Mouse (Mus musculus) myocyte (in vitro differentiated cells): ENCODE measurements around the gene Tceal9. TPM values are rescaled to one million over a fixed set of nuclear protein-coding genes. Genes with fewer than 3 reads are reported as not detected.

Experiments
- H3K27me3 ChIP-seq: one replicate; pipeline ENCODE4 v1.6.1; 2011; ENCODE audit not compliant: control insufficient read depth, insufficient read depth, insufficient read length
- H3K36me3 ChIP-seq: one replicate; pipeline ENCODE4 v1.6.1; 2011; ENCODE audit not compliant: control insufficient read depth, insufficient read depth
- H3K4me2 ChIP-seq: one replicate; pipeline ENCODE4 v1.6.1; 2011; ENCODE audit warnings: low read depth, control low read depth
- H3K4me3 ChIP-seq: one replicate; pipeline ENCODE4 v1.5.1; 2011; ENCODE audit warnings: mild to moderate bottlenecking, control low read depth, moderate library complexity
- H3K79me2 ChIP-seq: one replicate; pipeline ENCODE4 v1.6.1; 2011; ENCODE audit not compliant: control insufficient read depth, insufficient read depth
- H3ac ChIP-seq: one replicate; pipeline ENCODE4 v1.6.1; 2011; ENCODE audit not compliant: control insufficient read depth, insufficient read length
- CEBPB ChIP-seq: IDR thresholded peaks from 2 replicates; pipeline ENCODE4 v1.6.1; 2011; ENCODE audit warnings: mild to moderate bottlenecking, moderate library complexity; ENCODE audit not compliant: poor library complexity, insufficient read depth, severe bottlenecking
- E2F4 ChIP-seq: IDR thresholded peaks from one replicate; pipeline ENCODE4 v1.6.1; 2011; ENCODE audit warnings: mild to moderate bottlenecking, control low read depth, moderate library complexity; ENCODE audit not compliant: insufficient read depth
- MAX ChIP-seq: IDR thresholded peaks from one replicate; pipeline ENCODE4 v1.6.1; 2011; ENCODE audit warnings: low read depth, mild to moderate bottlenecking, control low read depth
- MYOD1 ChIP-seq, 3 experiments: IDR thresholded peaks; one replicate each; pipeline ENCODE4 v1.6.1; 2011; ENCODE audit warnings: control low read depth in 2 of 3, low read depth in 2 of 3, mild to moderate bottlenecking in 2 of 3, moderate library complexity in 1 of 3; ENCODE audit not compliant: insufficient read length in 2 of 3, control insufficient read depth in 1 of 3
- MYOG ChIP-seq, 3 experiments: IDR thresholded peaks; one replicate each; pipeline ENCODE4 v1.6.1; 2011; ENCODE audit warnings: control low read depth in 2 of 3, low read depth in 2 of 3, mild to moderate bottlenecking in 2 of 3; ENCODE audit not compliant: insufficient read length in 2 of 3, control insufficient read depth in 1 of 3, insufficient read depth in 1 of 3
- POLR2A ChIP-seq: IDR thresholded peaks from one replicate; pipeline ENCODE4 v1.6.1; 2011; ENCODE audit warnings: low read depth, mild to moderate bottlenecking, control low read depth, moderate library complexity; ENCODE audit not compliant: insufficient read length
- POLR2AphosphoS2 ChIP-seq: IDR thresholded peaks from one replicate; pipeline ENCODE4 v1.6.1; 2011; ENCODE audit warnings: low read depth, control low read depth; ENCODE audit not compliant: insufficient read length
- REST ChIP-seq: IDR thresholded peaks from one replicate; pipeline ENCODE4 v1.6.1; 2011; ENCODE audit warnings: mild to moderate bottlenecking, control low read depth, moderate library complexity; ENCODE audit not compliant: insufficient read depth, insufficient read length
- SRF ChIP-seq: IDR thresholded peaks from one replicate; pipeline ENCODE4 v1.6.1; 2011; ENCODE audit warnings: low read depth; ENCODE audit not compliant: control insufficient read depth, insufficient read length
- TCF12 ChIP-seq: IDR thresholded peaks from one replicate; pipeline ENCODE4 v1.6.1; 2011; ENCODE audit warnings: mild to moderate bottlenecking, control low read depth; ENCODE audit not compliant: poor library complexity, insufficient read depth, severe bottlenecking
- TCF3 ChIP-seq: IDR thresholded peaks from one replicate; pipeline ENCODE4 v1.6.1; 2011; ENCODE audit warnings: low read depth, control low read depth; ENCODE audit not compliant: insufficient read length
- USF1 ChIP-seq: IDR thresholded peaks from one replicate; pipeline ENCODE4 v1.6.1; 2011; ENCODE audit warnings: low read depth, mild to moderate bottlenecking, control low read depth, moderate library complexity
- polyA plus RNA-seq: library from polyadenylated mRNA; unstranded; fragments of >200 nt; fragmentation: generic; extraction: Trizol; gene quantifications from one replicate; pipeline ENCODE4 v1.2.1, GENCODE M21; 2012; ENCODE audit warnings: missing spikeins

Gene Tceal9
- polyA plus RNA-seq, 1 experiment, result 98.5 TPM

GRCm38 (mm10) chrX:136274542-136274941, 29.7 kb downstream of the Tceal9 start:
- no peak overlapping the region for H3K4me3 ChIP-seq
- H3K36me3 ChIP-seq, result no peaks in the 10 kb centered on the region
- H3K79me2 ChIP-seq, result no peaks in the 10 kb centered on the region
- no peak overlapping the region for H3K4me2 ChIP-seq
- H3K27me3 ChIP-seq, result no peaks in the 10 kb centered on the region
- no peak for TF ChIP-seq CEBPB
- no peak for TF ChIP-seq MAX
- no peak for TF ChIP-seq E2F4
- no peak for TF ChIP-seq SRF
- TF ChIP-seq POLR2AphosphoS2, result no peak
- no peak for TF ChIP-seq USF1
- TF ChIP-seq TCF12, result no peak
- TF ChIP-seq MYOG (IDR thresholded peaks at IDR 0.05; ENCODE audit: control insufficient read depth in 1 of 3, insufficient read depth in 1 of 3, insufficient read length in 2 of 3, low read depth in 2 of 3), result no peak
- H3ac ChIP-seq, result no peak overlapping the region

GRCm38 (mm10) chrX:136275386-136275785, 30.5 kb downstream of the Tceal9 start:
- H3K4me2 ChIP-seq, result no peak overlapping the region
- no peaks in the 10 kb centered on the region for H3K36me3 ChIP-seq
- H3K27me3 ChIP-seq, result no peaks in the 10 kb centered on the region
- no peak overlapping the region for H3K4me3 ChIP-seq
- H3K79me2 ChIP-seq, result no peaks in the 10 kb centered on the region
- no peak overlapping the region for H3ac ChIP-seq
- no peak for TF ChIP-seq MYOD1 (IDR thresholded peaks at IDR 0.05; ENCODE audit: control insufficient read depth in 1 of 3, insufficient read length in 2 of 3, low read depth in 2 of 3)
- TF ChIP-seq CEBPB, result no peak
- TF ChIP-seq USF1, result no peak
- no peak for TF ChIP-seq E2F4
- TF ChIP-seq POLR2A, result no peak
- TF ChIP-seq POLR2AphosphoS2, result no peak
- no peak for TF ChIP-seq SRF
- TF ChIP-seq REST, result no peak
- TF ChIP-seq MYOG (IDR thresholded peaks at IDR 0.05; ENCODE audit: control insufficient read depth in 1 of 3, insufficient read depth in 1 of 3, insufficient read length in 2 of 3, low read depth in 2 of 3), result no peak

GRCm38 (mm10) chrX:136277577-136277976, 32.7 kb downstream of the Tceal9 start:
- Histone ChIP-seq H3K4me3 (no peak overlapping the region), H3K79me2 (no peaks in the 10 kb centered on the region), H3K4me2 (no peak overlapping the region), H3K27me3 (no peaks in the 10 kb centered on the region), H3K36me3 (no peaks in the 10 kb centered on the region), H3ac (no peak overlapping the region)
- TF ChIP-seq E2F4 (no peak), MYOD1 (IDR thresholded peaks at IDR 0.05; ENCODE audit: control insufficient read depth in 1 of 3, insufficient read length in 2 of 3, low read depth in 2 of 3) (no peak), TCF3 (no peak), USF1 (no peak), REST (no peak), MAX (no peak), CEBPB (no peak), SRF (no peak), POLR2AphosphoS2 (no peak), TCF12 (no peak), POLR2A (no peak), MYOG (IDR thresholded peaks at IDR 0.05; ENCODE audit: control insufficient read depth in 1 of 3, insufficient read depth in 1 of 3, insufficient read length in 2 of 3, low read depth in 2 of 3) (no peak)

GRCm38 (mm10) chrX:136278401-136278800, 33.5 kb downstream of the Tceal9 start:
- H3K4me2 ChIP-seq, result no peak overlapping the region
- H3K36me3 ChIP-seq, result no peaks in the 10 kb centered on the region
- H3K4me3 ChIP-seq, result no peak overlapping the region
- H3ac ChIP-seq, result no peak overlapping the region
- H3K27me3 ChIP-seq, result no peaks in the 10 kb centered on the region
- no peaks in the 10 kb centered on the region for H3K79me2 ChIP-seq
- no peak for TF ChIP-seq MAX
- no peak for TF ChIP-seq POLR2AphosphoS2
- no peak for TF ChIP-seq MYOG (IDR thresholded peaks at IDR 0.05; ENCODE audit: control insufficient read depth in 1 of 3, insufficient read depth in 1 of 3, insufficient read length in 2 of 3, low read depth in 2 of 3)
- no peak for TF ChIP-seq TCF12
- TF ChIP-seq REST, result no peak
- no peak for TF ChIP-seq MYOD1 (IDR thresholded peaks at IDR 0.05; ENCODE audit: control insufficient read depth in 1 of 3, insufficient read length in 2 of 3, low read depth in 2 of 3)

- Histone ChIP-seq H3ac (no peak overlapping the region), H3K27me3 (no peaks in the 10 kb centered on the region), H3K4me3 (no peak overlapping the region), H3K36me3 (no peaks in the 10 kb centered on the region), H3K4me2 (no peak overlapping the region), H3K79me2 (no peaks in the 10 kb centered on the region)
- no peak for TF ChIP-seq TCF12
- no peak for TF ChIP-seq E2F4
- no peak for TF ChIP-seq POLR2AphosphoS2
- TF ChIP-seq USF1, result no peak
- TF ChIP-seq REST, result no peak
- no peak for TF ChIP-seq MAX
Measured at GRCm38 (mm10) chrX:136279410-136279809, 34.5 kb downstream of the Tceal9 start.
